Mouse (Mus musculus): ENCODE results near the gene Olfr1274-ps. TPM values are rescaled to one million over a fixed set of nuclear protein-coding genes. Genes with fewer than 3 reads are reported as not detected.
"Not testable (repeated sequence)": the region's sequence is repeated elsewhere in the genome, so short reads cannot be mapped to it uniquely, and the experiment has no call there.

Gene Olfr1274-ps
- polyA plus RNA-seq (2015; fragmentation: Nextera tagmentation; extraction: Ambion mirVana): not detected in 2 replicates

GRCm38 (mm10) chr2:90398633-90399107 lies at the start of gene Olfr1274-ps:
TSS of gene Olfr1274-ps (plus strand) at chr2:90398683.
- H3K4me3 ChIP-seq (ENCODE audit: low read depth, low read length); H3K4me1 ChIP-seq (ENCODE audit: control insufficient read depth, low read depth, low read length); H3K27me3 ChIP-seq (ENCODE audit: control insufficient read depth, insufficient read depth, low read depth, low read length); H3K36me3 ChIP-seq (ENCODE audit: control insufficient read depth, insufficient read depth); ATAC-seq (ENCODE audit: low read depth); H3K27ac ChIP-seq (ENCODE audit: low read length); H3K4me2 ChIP-seq (ENCODE audit: low read depth, low read length); H3K9ac ChIP-seq (ENCODE audit: low read depth, low read length); H3K9me3 ChIP-seq (replicated peaks; ENCODE audit: control insufficient read depth, low read length): not testable (repeated sequence)
- WGBS (ENCODE audit: insufficient replicate concordance): 53% methylated on average over 5 of the region's 7 CpGs

GRCm38 (mm10) chr2:90351047-90351446 lies 47.4 kb upstream of the Olfr1274-ps start:
- not testable (repeated sequence) for H3K9ac ChIP-seq (ENCODE audit: low read depth, low read length); H3K27me3 ChIP-seq (ENCODE audit: control insufficient read depth, insufficient read depth, low read depth, low read length); H3K36me3 ChIP-seq (ENCODE audit: control insufficient read depth, insufficient read depth); H3K4me1 ChIP-seq (ENCODE audit: control insufficient read depth, low read depth, low read length); H3K27ac ChIP-seq (ENCODE audit: low read length); H3K9me3 ChIP-seq (replicated peaks; ENCODE audit: control insufficient read depth, low read length); H3K4me3 ChIP-seq (ENCODE audit: low read depth, low read length); ATAC-seq (ENCODE audit: low read depth); H3K4me2 ChIP-seq (ENCODE audit: low read depth, low read length)
- no CpG with 5 or more reads among the region's 6 CpGs for WGBS (ENCODE audit: insufficient replicate concordance)

- H3K4me1 ChIP-seq (ENCODE audit: control insufficient read depth, low read depth, low read length); H3K27me3 ChIP-seq (ENCODE audit: control insufficient read depth, insufficient read depth, low read depth, low read length); H3K36me3 ChIP-seq (ENCODE audit: control insufficient read depth, insufficient read depth); ATAC-seq (ENCODE audit: low read depth); H3K27ac ChIP-seq (ENCODE audit: low read length); H3K9me3 ChIP-seq (replicated peaks; ENCODE audit: control insufficient read depth, low read length); H3K4me2 ChIP-seq (ENCODE audit: low read depth, low read length); H3K9ac ChIP-seq (ENCODE audit: low read depth, low read length); H3K4me3 ChIP-seq (ENCODE audit: low read depth, low read length): not testable (repeated sequence)
- WGBS (ENCODE audit: insufficient replicate concordance): no CpG with 5 or more reads among the region's 3 CpGs
Measured at GRCm38 (mm10) chr2:90351540-90351939, 46.9 kb upstream of the Olfr1274-ps start.

- H3K27ac ChIP-seq (ENCODE audit: low read length); H3K27me3 ChIP-seq (ENCODE audit: control insufficient read depth, insufficient read depth, low read depth, low read length); H3K36me3 ChIP-seq (ENCODE audit: control insufficient read depth, insufficient read depth); H3K9me3 ChIP-seq (replicated peaks; ENCODE audit: control insufficient read depth, low read length); ATAC-seq (ENCODE audit: low read depth); H3K4me3 ChIP-seq (ENCODE audit: low read depth, low read length); H3K9ac ChIP-seq (ENCODE audit: low read depth, low read length); H3K4me1 ChIP-seq (ENCODE audit: control insufficient read depth, low read depth, low read length); H3K4me2 ChIP-seq (ENCODE audit: low read depth, low read length): not testable (repeated sequence)
- no CpG with 5 or more reads among the region's 5 CpGs for WGBS (ENCODE audit: insufficient replicate concordance)
Measured at GRCm38 (mm10) chr2:90359229-90359628, 39.3 kb upstream of the Olfr1274-ps start.

- not testable (repeated sequence) for H3K9me3 ChIP-seq (replicated peaks; ENCODE audit: control insufficient read depth, low read length); H3K27me3 ChIP-seq (ENCODE audit: control insufficient read depth, insufficient read depth, low read depth, low read length); H3K9ac ChIP-seq (ENCODE audit: low read depth, low read length); H3K27ac ChIP-seq (ENCODE audit: low read length); H3K4me2 ChIP-seq (ENCODE audit: low read depth, low read length); H3K36me3 ChIP-seq (ENCODE audit: control insufficient read depth, insufficient read depth); H3K4me1 ChIP-seq (ENCODE audit: control insufficient read depth, low read depth, low read length); ATAC-seq (ENCODE audit: low read depth); H3K4me3 ChIP-seq (ENCODE audit: low read depth, low read length)
- no CpG with 5 or more reads among the region's 4 CpGs for WGBS (ENCODE audit: insufficient replicate concordance)
Measured at GRCm38 (mm10) chr2:90360199-90360598, 38.3 kb upstream of the Olfr1274-ps start.

GRCm38 (mm10) chr2:90414110-90414821 lies 15.8 kb downstream of the Olfr1274-ps start:
- not testable (repeated sequence) for H3K4me3 ChIP-seq (ENCODE audit: low read depth, low read length); H3K36me3 ChIP-seq (ENCODE audit: control insufficient read depth, insufficient read depth); H3K9ac ChIP-seq (ENCODE audit: low read depth, low read length); H3K27me3 ChIP-seq (ENCODE audit: control insufficient read depth, insufficient read depth, low read depth, low read length); H3K27ac ChIP-seq (ENCODE audit: low read length); H3K4me2 ChIP-seq (ENCODE audit: low read depth, low read length); H3K9me3 ChIP-seq (replicated peaks; ENCODE audit: control insufficient read depth, low read length); H3K4me1 ChIP-seq (ENCODE audit: control insufficient read depth, low read depth, low read length); ATAC-seq (ENCODE audit: low read depth)
- WGBS (ENCODE audit: insufficient replicate concordance): 64% methylated on average over 4 of the region's 4 CpGs

- H3K4me3 ChIP-seq (ENCODE audit: low read depth, low read length); ATAC-seq (ENCODE audit: low read depth); H3K27me3 ChIP-seq (ENCODE audit: control insufficient read depth, insufficient read depth, low read depth, low read length); H3K9me3 ChIP-seq (replicated peaks; ENCODE audit: control insufficient read depth, low read length); H3K36me3 ChIP-seq (ENCODE audit: control insufficient read depth, insufficient read depth); H3K9ac ChIP-seq (ENCODE audit: low read depth, low read length); H3K4me2 ChIP-seq (ENCODE audit: low read depth, low read length); H3K4me1 ChIP-seq (ENCODE audit: control insufficient read depth, low read depth, low read length); H3K27ac ChIP-seq (ENCODE audit: low read length): not testable (repeated sequence)
- 66% methylated on average over 6 of the region's 6 CpGs for WGBS (ENCODE audit: insufficient replicate concordance)
Measured at GRCm38 (mm10) chr2:90422282-90422681, 23.8 kb downstream of the Olfr1274-ps start.

- H3K4me3 ChIP-seq (ENCODE audit: low read depth, low read length); H3K4me2 ChIP-seq (ENCODE audit: low read depth, low read length); H3K9me3 ChIP-seq (replicated peaks; ENCODE audit: control insufficient read depth, low read length); H3K4me1 ChIP-seq (ENCODE audit: control insufficient read depth, low read depth, low read length); H3K9ac ChIP-seq (ENCODE audit: low read depth, low read length); H3K27ac ChIP-seq (ENCODE audit: low read length); ATAC-seq (ENCODE audit: low read depth); H3K27me3 ChIP-seq (ENCODE audit: control insufficient read depth, insufficient read depth, low read depth, low read length); H3K36me3 ChIP-seq (ENCODE audit: control insufficient read depth, insufficient read depth): not testable (repeated sequence)
- no CpG with 5 or more reads among the region's 4 CpGs for WGBS (ENCODE audit: insufficient replicate concordance)
Measured at GRCm38 (mm10) chr2:90424937-90425336, 26.5 kb downstream of the Olfr1274-ps start.

GRCm38 (mm10) chr2:90428988-90429717 lies 30.7 kb downstream of the Olfr1274-ps start:
- no CpG with 5 or more reads among the region's 11 CpGs for WGBS (ENCODE audit: insufficient replicate concordance)
- H3K27ac ChIP-seq (ENCODE audit: low read length); H3K9ac ChIP-seq (ENCODE audit: low read depth, low read length); H3K27me3 ChIP-seq (ENCODE audit: control insufficient read depth, insufficient read depth, low read depth, low read length); H3K4me1 ChIP-seq (ENCODE audit: control insufficient read depth, low read depth, low read length); ATAC-seq (ENCODE audit: low read depth); H3K4me2 ChIP-seq (ENCODE audit: low read depth, low read length); H3K36me3 ChIP-seq (ENCODE audit: control insufficient read depth, insufficient read depth); H3K9me3 ChIP-seq (replicated peaks; ENCODE audit: control insufficient read depth, low read length); H3K4me3 ChIP-seq (ENCODE audit: low read depth, low read length): not testable (repeated sequence)
